Mouse (Mus musculus) hindbrain, embryonic 12.5 days (tissue): Measurements from ENCODE around the gene Usp19. TPM values are rescaled to one million over a fixed set of nuclear protein-coding genes. Genes with fewer than 3 reads are reported as not detected.
A peak's percentile ranks its signal among the peaks of the same experiment; 100 is the strongest.

Source experiments
- ATAC-seq: fragments of 200-750 bp; cut with Nextera tagmentation; 2 replicates; pipeline ENCODE4 v1.8.0; 2017; ENCODE audit warnings: moderate TSS enrichment; ENCODE audit not compliant: low FRiP score
- H3K27ac ChIP-seq: fragments of 300-500 bp; sonication (generic); 2 replicates; pipeline ENCODE4 v1.5.1; 2016; ENCODE audit warnings: mild to moderate bottlenecking
- H3K27me3 ChIP-seq: fragments of 300-500 bp; sonication (generic); 2 replicates; pipeline ENCODE4 v1.6.1; 2016; ENCODE audit warnings: mild to moderate bottlenecking
- H3K36me3 ChIP-seq: fragments of 300-500 bp; sonication (generic); 2 replicates; pipeline ENCODE4 v1.6.1; 2016; ENCODE audit warnings: mild to moderate bottlenecking
- H3K4me1 ChIP-seq: fragments of 300-500 bp; sonication (generic); 2 replicates; pipeline ENCODE4 v1.6.1; 2016
- H3K4me2 ChIP-seq: fragments of 300-500 bp; sonication (generic); replicated peaks from 2 replicates; pipeline ENCODE4 v1.6.1; 2016; ENCODE audit warnings: mild to moderate bottlenecking
- H3K4me3 ChIP-seq: fragments of 300-500 bp; sonication (generic); 2 replicates; pipeline ENCODE4 v1.5.1; 2016; ENCODE audit warnings: mild to moderate bottlenecking
- H3K9ac ChIP-seq: fragments of 300-500 bp; sonication (generic); 2 replicates; pipeline ENCODE4 v1.6.1; 2016; ENCODE audit warnings: mild to moderate bottlenecking, moderate library complexity
- H3K9me3 ChIP-seq: fragments of 300-500 bp; sonication (generic); replicated peaks from 2 replicates; pipeline ENCODE4 v1.6.1; 2016; ENCODE audit warnings: mild to moderate bottlenecking
- WGBS: fragments of 180-500 bp; shearing (Covaris S2); methylation state at CpG from one replicate; pipeline ENCODE4 v1.1.7; 2016; 5-methylcytosine and 5-hydroxymethylcytosine counted together
- polyA plus RNA-seq: library from polyadenylated mRNA; unstranded; fragments of >200 nt; fragmentation: Nextera tagmentation; extraction: Ambion mirVana; gene quantifications from 2 replicates; pipeline ENCODE4 v1.2.1, GENCODE M21; 2016

Usp19 gene
- 107 and 112 TPM in 2 replicates for polyA plus RNA-seq

DNA sequence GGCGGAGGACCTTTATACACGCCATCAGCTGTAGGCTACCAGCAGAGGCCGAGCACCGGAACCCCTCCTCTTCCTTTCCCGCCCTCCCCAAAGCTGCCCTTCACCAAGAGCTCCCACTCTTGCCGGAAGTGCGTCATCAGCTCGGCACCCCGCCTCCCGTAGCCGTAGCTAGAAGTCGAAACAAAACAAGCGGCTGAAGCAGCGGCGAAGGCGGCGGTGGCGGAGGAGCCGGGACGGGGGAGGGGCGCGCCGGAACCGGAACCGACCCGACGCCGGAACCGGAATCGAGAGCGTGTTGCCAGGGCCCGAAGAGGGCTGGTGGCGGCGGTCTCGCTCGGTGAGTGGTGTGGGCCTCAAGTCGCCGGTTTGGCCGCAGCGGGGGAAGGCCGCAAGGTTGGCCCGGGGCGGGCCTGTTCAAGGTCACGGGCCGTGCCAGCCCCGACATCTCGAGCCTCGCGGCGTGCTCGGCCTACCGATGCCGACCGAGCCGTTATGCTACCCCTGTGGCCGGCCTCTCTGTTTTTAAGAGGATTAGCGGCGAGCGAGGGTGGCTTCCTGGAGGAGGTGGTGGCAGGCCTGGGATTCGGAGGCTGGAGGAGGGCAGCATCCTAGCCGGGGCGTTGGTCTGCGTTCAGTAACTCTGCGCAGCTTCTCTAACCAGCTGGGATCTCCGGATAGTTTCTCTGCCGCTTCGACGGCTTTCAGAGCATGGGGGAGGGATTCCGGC, at the start of gene Usp19:
Usp19 (plus strand) TSS at position 44 of the 727 bp plus-strand sequence.
- WGBS: under 1% methylated on average over 69 of the region's 69 CpGs
- H3K9me3 ChIP-seq: no peaks in the 10 kb centered on the region
- peak within 1 kb of the TSS; percentile 95 for H3K27ac ChIP-seq
- peak within 1 kb of the TSS; percentile 91 for H3K4me2 ChIP-seq
- ATAC-seq: peak; percentile 97
- peaks cover 65% of the 10 kb centered on the region for H3K36me3 ChIP-seq
- H3K4me1 ChIP-seq: peaks cover 25% of the 10 kb centered on the region
- peak within 1 kb of the TSS; percentile 97 for H3K4me3 ChIP-seq
- H3K9ac ChIP-seq: peak within 1 kb of the TSS; percentile 97
- no peaks in the 10 kb centered on the region for H3K27me3 ChIP-seq

DNA sequence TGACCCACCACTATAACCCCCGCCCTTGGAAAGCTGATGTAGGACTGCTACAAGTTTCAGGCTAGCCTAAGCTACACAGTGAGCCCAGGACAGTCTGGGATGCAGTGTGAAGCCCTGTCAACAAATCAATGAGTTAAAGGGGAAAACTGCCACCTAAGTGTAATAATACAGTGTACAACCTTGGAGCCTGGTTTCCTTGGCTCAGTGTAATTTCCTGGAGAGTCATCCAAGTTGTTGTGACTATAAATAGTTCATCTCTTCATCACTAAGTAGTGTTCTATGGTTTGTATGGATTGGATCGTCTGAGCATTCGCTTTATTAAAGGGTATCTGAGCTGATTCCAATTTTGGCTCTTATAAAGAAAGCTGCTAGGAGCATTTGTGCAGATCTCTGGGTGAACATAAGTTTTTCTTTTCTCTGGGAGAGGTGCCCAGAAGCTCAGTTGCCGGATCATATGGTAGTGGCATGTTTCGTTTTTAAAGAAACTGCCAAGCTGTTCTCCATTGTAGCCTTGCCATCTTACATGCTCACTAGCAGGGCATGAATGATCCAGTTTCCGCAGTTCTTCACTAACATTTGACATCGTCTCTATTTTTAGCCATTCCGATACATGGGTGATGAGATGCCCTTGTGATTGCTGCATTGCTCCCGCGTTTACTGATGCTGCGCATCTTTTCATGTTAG, 49.0 kb upstream of the Usp19 start:
- H3K36me3 ChIP-seq: no peaks in the 10 kb centered on the region
- no peak overlapping the region for H3K9ac ChIP-seq
- H3K4me2 ChIP-seq: no peak overlapping the region
- no peaks in the 10 kb centered on the region for H3K9me3 ChIP-seq
- no peaks in the 10 kb centered on the region for H3K27me3 ChIP-seq
- no peak overlapping the region for H3K27ac ChIP-seq
- 91% methylated on average over 11 of the region's 11 CpGs for WGBS
- H3K4me1 ChIP-seq: 0 out of 2 replicates have a peak, but pooled peaks cover 3% of the 10 kb centered on the region
- no peak overlapping the region for H3K4me3 ChIP-seq
- ATAC-seq: no peak

- no peaks in the 10 kb centered on the region; the same call in 1 of the 2 replicates for H3K27me3 ChIP-seq
- H3K36me3 ChIP-seq: peaks cover 15% of the 10 kb centered on the region
- no peak overlapping the region for H3K27ac ChIP-seq
- no peak overlapping the region for H3K4me3 ChIP-seq
- ATAC-seq: no peak
- H3K9me3 ChIP-seq: no peaks in the 10 kb centered on the region
- no peak overlapping the region for H3K4me2 ChIP-seq
- no peak overlapping the region for H3K9ac ChIP-seq
- WGBS: 66% methylated on average over 9 of the region's 9 CpGs
- peaks cover 16% of the 10 kb centered on the region for H3K4me1 ChIP-seq
These were observed 45.3 kb upstream of the Usp19 start for GRCm38 (mm10) chr9:108445125-108445524.

DNA sequence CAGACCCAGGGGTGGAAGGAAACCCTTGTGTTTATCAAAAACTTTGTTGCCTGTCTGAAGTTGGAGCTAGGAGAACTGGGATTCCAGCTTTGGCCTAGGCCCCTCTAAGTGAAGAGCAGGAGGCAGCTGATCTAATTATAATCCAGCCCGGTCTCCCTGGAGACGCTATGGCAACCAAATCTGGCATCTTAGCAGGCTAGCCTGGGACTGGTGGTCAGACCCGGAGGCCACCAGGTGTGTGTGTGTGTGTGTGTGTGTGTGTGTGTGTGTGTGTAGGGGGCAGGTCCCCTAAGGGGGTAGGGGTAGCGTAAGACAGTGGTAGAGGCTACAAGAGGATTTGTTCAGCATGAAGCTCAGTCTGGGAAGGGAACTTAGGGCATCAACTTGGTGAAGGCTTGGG, 40.5 kb upstream of the Usp19 start:
- Histone ChIP-seq H3K36me3 (peaks cover 15% of the 10 kb centered on the region), H3K27me3 (no peaks in the 10 kb centered on the region; the same call in 1 of the 2 replicates), H3K9me3 (no peaks in the 10 kb centered on the region), H3K9ac (peak overlapping the region; percentile 15; the same call in 1 of the 2 replicates), H3K4me2 (peak overlapping the region; percentile 82), H3K4me3 (0 out of 2 replicates have a peak overlapping the region, but pooled peaks have one; percentile 57), H3K4me1 (peaks cover 39% of the 10 kb centered on the region), H3K27ac (peak overlapping the region; percentile 92)
- peak; percentile 59 for ATAC-seq
- 15% methylated on average over 4 of the region's 4 CpGs for WGBS

GRCm38 (mm10) chr9:108450292-108451169, 39.9 kb upstream of the Usp19 start:
- Histone ChIP-seq H3K4me1 (peaks cover 39% of the 10 kb centered on the region), H3K27me3 (no peaks in the 10 kb centered on the region; the same call in 1 of the 2 replicates), H3K9ac (peak overlapping the region; percentile 53), H3K4me2 (peak overlapping the region; percentile 82), H3K4me3 (peak overlapping the region; percentile 57), H3K9me3 (no peaks in the 10 kb centered on the region), H3K36me3 (peaks cover 15% of the 10 kb centered on the region), H3K27ac (peak overlapping the region; percentile 92)
- 65% methylated on average over 21 of the region's 21 CpGs for WGBS
- ATAC-seq: peak; percentile 74

GRCm38 (mm10) chr9:108451170-108451493, 39.3 kb upstream of the Usp19 start:
- H3K27me3 ChIP-seq: peaks cover 4% of the 10 kb centered on the region; the same call in 1 of the 2 replicates
- no peaks in the 10 kb centered on the region for H3K9me3 ChIP-seq
- H3K4me1 ChIP-seq: peaks cover 39% of the 10 kb centered on the region
- H3K4me3 ChIP-seq: peak overlapping the region; percentile 57
- peak overlapping the region; percentile 82 for H3K4me2 ChIP-seq
- H3K9ac ChIP-seq: peak overlapping the region; percentile 53
- H3K36me3 ChIP-seq: peaks cover 15% of the 10 kb centered on the region
- WGBS: 93% methylated on average over 6 of the region's 6 CpGs
- ATAC-seq: no peak
- peak overlapping the region; percentile 92 for H3K27ac ChIP-seq

- 52% methylated on average over 6 of the region's 6 CpGs for WGBS
- no peaks in the 10 kb centered on the region for H3K9me3 ChIP-seq
- H3K36me3 ChIP-seq: peaks cover 15% of the 10 kb centered on the region
- H3K27me3 ChIP-seq: peaks cover 4% of the 10 kb centered on the region; the same call in 1 of the 2 replicates
- H3K9ac ChIP-seq: peak overlapping the region; percentile 76
- peak overlapping the region; percentile 92 for H3K27ac ChIP-seq
- ATAC-seq: no peak
- peak overlapping the region; percentile 57 for H3K4me3 ChIP-seq
- peak overlapping the region; percentile 82 for H3K4me2 ChIP-seq
- H3K4me1 ChIP-seq: peaks cover 39% of the 10 kb centered on the region
These were observed 38.8 kb upstream of the Usp19 start for GRCm38 (mm10) chr9:108451519-108452160.

DNA sequence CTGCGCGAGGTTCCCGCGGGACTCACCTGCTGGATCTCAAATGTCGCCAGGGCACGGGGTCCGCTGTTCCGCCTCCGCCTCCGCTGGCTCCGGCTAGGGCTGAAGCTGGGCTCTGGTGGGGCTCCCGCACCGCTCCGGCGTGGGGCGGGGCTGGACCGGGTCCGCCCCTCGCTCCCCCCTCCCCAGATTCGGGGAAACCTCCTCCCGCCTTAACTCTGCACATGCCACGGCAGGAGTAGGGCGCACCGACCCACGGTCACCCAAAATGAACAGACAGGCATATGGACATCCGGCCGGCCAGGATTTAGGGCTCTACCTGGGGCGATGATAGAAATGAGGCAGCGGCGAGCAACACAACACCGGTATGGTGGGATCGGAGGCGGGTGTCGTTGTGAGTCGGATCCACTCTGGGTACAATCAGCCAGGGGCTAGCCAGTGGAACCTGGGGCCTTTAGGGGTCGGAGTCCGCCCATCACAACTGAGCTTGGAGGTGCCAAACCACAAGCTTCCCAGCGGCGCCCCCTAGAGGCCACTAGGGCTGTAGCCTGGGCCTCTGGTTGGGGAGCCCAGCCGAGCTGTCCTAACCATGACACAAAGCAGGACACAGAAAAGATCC, 38.0 kb upstream of the Usp19 start:
- ATAC-seq: peak; percentile 79
- under 1% methylated on average over 40 of the region's 40 CpGs for WGBS
- Histone ChIP-seq H3K9ac (peak overlapping the region; percentile 76), H3K36me3 (peaks cover 15% of the 10 kb centered on the region), H3K27ac (peak overlapping the region; percentile 92), H3K9me3 (no peaks in the 10 kb centered on the region), H3K4me1 (peaks cover 39% of the 10 kb centered on the region), H3K4me3 (peak overlapping the region; percentile 57), H3K4me2 (peak overlapping the region; percentile 82), H3K27me3 (peaks cover 4% of the 10 kb centered on the region; the same call in 1 of the 2 replicates)

DNA sequence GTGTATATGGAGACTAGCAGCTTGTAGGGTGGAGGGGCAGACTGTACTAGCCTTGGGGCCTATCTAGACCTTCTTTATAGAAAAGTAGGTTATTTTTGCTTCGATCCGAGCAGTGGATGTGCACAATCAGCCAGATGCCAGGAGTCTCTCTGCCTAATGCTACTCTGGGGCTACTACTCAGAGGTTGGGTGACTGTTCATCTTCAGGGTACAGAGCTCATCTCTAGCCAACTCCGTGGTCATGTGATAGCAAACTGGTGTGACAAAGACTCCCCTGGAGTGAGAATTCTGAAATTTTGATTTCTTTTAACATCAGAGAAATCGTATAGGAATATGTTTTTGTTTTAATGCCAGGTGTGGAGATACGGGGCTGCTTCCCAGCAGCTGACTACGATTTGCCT, 37.5 kb upstream of the Usp19 start:
- Histone ChIP-seq H3K9me3 (no peaks in the 10 kb centered on the region), H3K9ac (peak overlapping the region; percentile 76), H3K4me1 (peaks cover 39% of the 10 kb centered on the region), H3K27ac (peak overlapping the region; percentile 92), H3K4me3 (peak overlapping the region; percentile 57), H3K27me3 (peaks cover 6% of the 10 kb centered on the region; the same call in 1 of the 2 replicates), H3K4me2 (peak overlapping the region; percentile 82), H3K36me3 (peaks cover 10% of the 10 kb centered on the region)
- peak; percentile 14; the same call in 1 of the 2 replicates for ATAC-seq
- 53% methylated on average over 6 of the region's 6 CpGs for WGBS

GRCm38 (mm10) chr9:108453458-108453857, 36.9 kb upstream of the Usp19 start:
- Histone ChIP-seq H3K9ac (no peak overlapping the region), H3K27ac (no peak overlapping the region), H3K27me3 (peaks cover 8% of the 10 kb centered on the region; the same call in 1 of the 2 replicates), H3K4me2 (peak overlapping the region; percentile 82; the same call in 1 of the 2 replicates), H3K4me3 (no peak overlapping the region), H3K36me3 (peaks cover 5% of the 10 kb centered on the region), H3K4me1 (peaks cover 39% of the 10 kb centered on the region), H3K9me3 (no peaks in the 10 kb centered on the region)
- ATAC-seq: no peak
- 82% methylated on average over 4 of the region's 4 CpGs for WGBS

- Histone ChIP-seq H3K27me3 (peaks cover 14% of the 10 kb centered on the region), H3K9me3 (no peaks in the 10 kb centered on the region), H3K4me1 (peaks cover 31% of the 10 kb centered on the region), H3K27ac (no peak overlapping the region), H3K36me3 (no peaks in the 10 kb centered on the region), H3K4me2 (no peak overlapping the region), H3K9ac (no peak overlapping the region), H3K4me3 (no peak overlapping the region)
- ATAC-seq: no peak
- 86% methylated on average over 6 of the region's 6 CpGs for WGBS
These were observed 36.0 kb upstream of the Usp19 start for GRCm38 (mm10) chr9:108454429-108454828.
